Mouse (Mus musculus) intestine, postnatal 0 days (tissue): ENCODE results near the gene Spg7. TPM values are rescaled to one million over a fixed set of nuclear protein-coding genes. Genes with fewer than 3 reads are reported as not detected.
"Not testable (repeated sequence)": the region's sequence is repeated elsewhere in the genome, so short reads cannot be mapped to it uniquely, and the experiment has no call there.

Experiments
- ATAC-seq: fragments of 200-750 bp; cut with Nextera tagmentation; 2 replicates; pipeline ENCODE4 v1.8.0; 2017; ENCODE audit warnings: mild to moderate bottlenecking, moderate TSS enrichment, moderate library complexity
- H3K27ac ChIP-seq: fragments of 300-500 bp; sonication (generic); 2 replicates; pipeline ENCODE4 v1.5.1; 2014; ENCODE audit warnings: mild to moderate bottlenecking, low read depth, low read length, moderate library complexity
- H3K27me3 ChIP-seq: fragments of 300-500 bp; sonication (generic); replicated peaks from 2 replicates; pipeline ENCODE4 v1.6.1; 2014; ENCODE audit warnings: low read length, mixed read lengths; ENCODE audit not compliant: control insufficient read depth, insufficient read depth
- H3K36me3 ChIP-seq: fragments of 300-500 bp; sonication (generic); 2 replicates; pipeline ENCODE4 v1.6.1; 2014; ENCODE audit warnings: mild to moderate bottlenecking, moderate library complexity; ENCODE audit not compliant: control insufficient read depth, insufficient read depth
- H3K4me1 ChIP-seq: fragments of 300-500 bp; sonication (generic); replicated peaks from 2 replicates; pipeline ENCODE4 v1.6.1; 2014; ENCODE audit warnings: antibody characterized with exemption, low read length, mixed read lengths; ENCODE audit not compliant: control insufficient read depth, insufficient read depth
- H3K4me2 ChIP-seq: fragments of 300-500 bp; sonication (generic); replicated peaks from 2 replicates; pipeline ENCODE4 v1.6.1; 2014; ENCODE audit warnings: low read depth, mild to moderate bottlenecking, moderate library complexity
- H3K4me3 ChIP-seq: fragments of 300-500 bp; sonication (generic); 2 replicates; pipeline ENCODE4 v1.5.1; 2014; ENCODE audit warnings: low read depth, low read length
- H3K9ac ChIP-seq: fragments of 300-500 bp; sonication (generic); 2 replicates; pipeline ENCODE4 v1.6.1; 2014; ENCODE audit warnings: mild to moderate bottlenecking, low read depth, low read length
- H3K9me3 ChIP-seq: fragments of 300-500 bp; sonication (generic); 2 replicates; pipeline ENCODE4 v1.6.1; 2016; ENCODE audit warnings: mixed run types; ENCODE audit not compliant: control insufficient read depth
- CTCF ChIP-seq: sonication (generic); IDR thresholded peaks from 2 replicates; pipeline ENCODE4 v1.5.1; 2016; ENCODE audit warnings: low read depth, mild to moderate bottlenecking, control low read depth, antibody characterized with exemption, moderate library complexity
- WGBS: fragments of 180-500 bp; shearing (Covaris S2); extraction: QIAGEN DNeasy Blood & Tissue Kit; methylation state at CpG from one replicate; pipeline ENCODE4 v1.1.7; 2014; 5-methylcytosine and 5-hydroxymethylcytosine counted together
- polyA plus RNA-seq: library from polyadenylated mRNA; unstranded; fragments of >200 nt; fragmentation: Nextera tagmentation; extraction: Ambion mirVana; gene quantifications from 2 replicates; pipeline ENCODE4 v1.2.1, GENCODE M21; 2015

Gene Spg7
- polyA plus RNA-seq, 1 experiment from 2014 or later: 44.7 TPM

GRCm38 (mm10) chr8:123020859-123021258 is 41.9 kb upstream of the Spg7 start:
- H3K27me3 ChIP-seq: no peaks in the 10 kb centered on the region
- no peak for TF ChIP-seq CTCF
- no peaks in the 10 kb centered on the region for H3K9me3 ChIP-seq
- peaks cover 26% of the 10 kb centered on the region for H3K4me1 ChIP-seq
- ATAC-seq: peak; percentile 39; the same call in 1 of the 2 replicates
- 60% methylated on average over 2 of the region's 2 CpGs for WGBS
- no peaks in the 10 kb centered on the region for H3K36me3 ChIP-seq
- H3K9ac ChIP-seq: no peak overlapping the region
- H3K4me3 ChIP-seq: no peak overlapping the region
- H3K4me2 ChIP-seq: no peak overlapping the region
- H3K27ac ChIP-seq: peak overlapping the region; percentile 51

- Histone ChIP-seq H3K9me3 (no peaks in the 10 kb centered on the region), H3K9ac (no peak overlapping the region), H3K4me3 (no peak overlapping the region), H3K4me2 (no peak overlapping the region), H3K36me3 (no peaks in the 10 kb centered on the region), H3K27ac (peak overlapping the region; percentile 51), H3K27me3 (no peaks in the 10 kb centered on the region), H3K4me1 (peaks cover 24% of the 10 kb centered on the region)
- ATAC-seq: peak; percentile 76
- 33% methylated on average over 1 of the region's 1 CpGs for WGBS
- TF ChIP-seq CTCF: no peak
These were observed 41.5 kb upstream of the Spg7 start for GRCm38 (mm10) chr8:123021259-123021658.

DNA sequence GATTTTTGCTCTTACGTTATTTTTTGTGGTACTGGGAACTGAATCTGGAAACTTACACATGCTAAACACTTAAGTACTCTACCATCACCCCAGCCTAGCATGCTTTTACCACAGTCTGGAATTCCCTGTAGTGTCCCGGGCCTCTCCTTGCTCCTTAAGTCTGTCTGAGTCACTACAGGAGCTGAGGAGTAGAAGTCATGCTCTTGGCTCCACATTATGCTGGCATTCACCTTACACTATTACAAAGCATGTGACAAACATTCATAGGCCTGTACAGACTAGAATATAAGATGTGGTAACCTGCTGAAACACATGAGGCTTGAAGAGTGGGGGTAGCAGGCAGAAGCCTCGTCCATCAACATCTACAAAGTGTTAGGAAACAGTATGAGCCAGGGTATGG is 40.0 kb upstream of the Spg7 start:
- no peaks in the 10 kb centered on the region for H3K9me3 ChIP-seq
- TF ChIP-seq CTCF: no peak
- peak overlapping the region; percentile 28; the same call in 1 of the 2 replicates for H3K27ac ChIP-seq
- H3K4me1 ChIP-seq: peaks cover 24% of the 10 kb centered on the region
- 55% methylated on average over 3 of the region's 3 CpGs for whole genome bisulfite sequencing
- H3K4me3 ChIP-seq: no peak overlapping the region
- 0 out of 2 replicates have a peak, but pooled peaks have one; percentile 10 for ATAC-seq
- no peaks in the 10 kb centered on the region for H3K27me3 ChIP-seq
- H3K4me2 ChIP-seq: no peak overlapping the region
- H3K9ac ChIP-seq: no peak overlapping the region
- H3K36me3 ChIP-seq: no peaks in the 10 kb centered on the region

DNA sequence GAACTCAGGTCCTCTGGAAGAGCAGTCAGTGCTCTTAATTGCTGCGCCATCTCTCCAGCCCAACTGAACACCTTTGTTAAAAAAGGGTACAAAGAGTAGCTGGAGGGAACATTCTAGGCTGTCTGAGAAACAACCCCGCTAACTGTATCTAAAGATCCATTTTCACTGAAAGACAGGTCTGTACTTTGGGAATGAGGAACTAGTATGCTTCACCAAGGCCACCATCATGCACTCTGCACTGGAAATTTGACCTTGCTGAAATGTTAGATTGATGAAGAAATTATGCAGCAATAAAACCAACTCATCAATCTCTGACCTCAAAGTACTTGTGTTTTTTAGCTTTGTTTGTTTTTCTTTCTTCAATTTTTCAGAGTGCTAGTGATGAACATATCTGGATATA is 38.5 kb upstream of the Spg7 start:
- no peak for ATAC-seq
- no peak overlapping the region for H3K27ac ChIP-seq
- H3K4me3 ChIP-seq: no peak overlapping the region
- no peaks in the 10 kb centered on the region for H3K9me3 ChIP-seq
- H3K27me3 ChIP-seq: no peaks in the 10 kb centered on the region
- 97% methylated on average over 2 of the region's 2 CpGs for WGBS
- no peak for TF ChIP-seq CTCF
- H3K4me1 ChIP-seq: peaks cover 13% of the 10 kb centered on the region
- H3K9ac ChIP-seq: no peak overlapping the region
- no peaks in the 10 kb centered on the region for H3K36me3 ChIP-seq
- H3K4me2 ChIP-seq: no peak overlapping the region

DNA sequence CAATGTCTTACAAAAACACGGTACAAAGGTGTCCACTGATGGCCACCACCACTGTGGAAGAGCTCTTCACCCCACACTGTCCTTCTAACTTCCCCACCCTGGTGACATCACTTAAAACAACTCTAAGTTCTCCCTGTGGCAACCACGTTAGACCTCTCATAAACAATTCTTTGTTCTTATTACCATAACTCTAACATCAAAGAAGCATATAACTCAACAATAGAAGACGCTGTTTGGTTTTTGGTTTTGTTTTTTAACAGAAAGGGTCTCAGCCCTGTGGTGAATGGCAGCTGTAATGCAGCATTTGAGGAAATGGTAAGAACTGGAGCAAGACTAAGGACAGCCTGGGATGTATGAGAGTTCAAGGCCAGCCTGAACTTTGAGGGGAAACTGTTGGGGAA is 36.8 kb upstream of the Spg7 start:
- no peak for ATAC-seq
- Histone ChIP-seq H3K27ac (no peak overlapping the region; the same call in 1 of the 2 replicates), H3K27me3 (no peaks in the 10 kb centered on the region)

GRCm38 (mm10) chr8:123027786-123028185 is 35.0 kb upstream of the Spg7 start:
- Histone ChIP-seq H3K9ac (no peak overlapping the region), H3K4me2 (no peak overlapping the region), H3K27me3 (no peaks in the 10 kb centered on the region), H3K9me3 (no peaks in the 10 kb centered on the region), H3K4me3 (no peak overlapping the region), H3K4me1 (peaks cover 4% of the 10 kb centered on the region; the same call in 1 of the 2 replicates), H3K36me3 (no peaks in the 10 kb centered on the region), H3K27ac (no peak overlapping the region)
- 76% methylated on average over 8 of the region's 8 CpGs for WGBS
- no peak for TF ChIP-seq CTCF
- no peak for ATAC-seq

More for the DNA sequence above, 36.8 kb upstream of the Spg7 start:
- Histone ChIP-seq H3K4me1 (peaks cover 12% of the 10 kb centered on the region), H3K4me3 (no peak overlapping the region), H3K9ac (no peak overlapping the region), H3K4me2 (no peak overlapping the region), H3K36me3 (no peaks in the 10 kb centered on the region), H3K9me3 (no peaks in the 10 kb centered on the region)
- TF ChIP-seq CTCF: no peak
- 66% methylated on average over 3 of the region's 3 CpGs for WGBS

DNA sequence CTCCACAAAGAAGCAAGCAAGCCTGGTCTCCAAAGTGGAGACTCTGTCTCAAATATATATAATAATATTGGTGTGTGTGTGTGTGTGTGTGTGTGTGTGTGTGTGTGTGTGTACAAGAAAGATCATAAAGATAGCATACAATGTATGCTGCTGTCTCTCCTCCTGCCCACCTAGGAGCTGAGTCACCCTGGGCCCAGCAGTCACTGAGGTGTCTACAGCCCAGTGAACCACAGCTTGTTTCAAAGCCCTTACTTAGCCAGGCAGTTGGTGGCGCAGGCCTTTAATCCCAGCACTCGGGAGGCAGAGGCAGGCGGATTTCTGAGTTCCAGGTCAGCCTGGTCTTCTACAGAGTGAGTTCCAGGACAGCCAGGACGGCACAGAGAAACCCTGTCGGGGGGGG is 32.7 kb upstream of the Spg7 start:
- not testable (repeated sequence) for H3K36me3 ChIP-seq, H3K9me3 ChIP-seq, H3K27me3 ChIP-seq, H3K4me2 ChIP-seq, H3K4me3 ChIP-seq, H3K27ac ChIP-seq, ATAC-seq, H3K4me1 ChIP-seq, H3K9ac ChIP-seq
- WGBS: 69% methylated on average over 5 of the region's 5 CpGs
